Mouse (Mus musculus): ENCODE measurements at regions not wholly inside any gene's neighbourhood (a gene's known extent, or its start where the extent isn't known, plus 50 kb on each side); places are given as distances from the start of the nearest gene placed in this dataset.

- Histone ChIP-seq H3K27me3 (ENCODE audit: control insufficient read depth, insufficient read depth, low read length, poor library complexity, severe bottlenecking) (no peaks in the 10 kb centered on the region), H3K9me3 (replicated peaks; ENCODE audit: control insufficient read depth, insufficient read depth, low read length, poor library complexity, severe bottlenecking) (0 out of 2 replicates have a peak, but pooled peaks cover 3% of the 10 kb centered on the region), H3K4me1 (ENCODE audit: control insufficient read depth, insufficient read depth, low read length) (no peaks in the 10 kb centered on the region), H3K27ac (ENCODE audit: insufficient read depth, low read length) (no peak overlapping the region), H3K36me3 (ENCODE audit: control insufficient read depth, insufficient read depth, low read length, poor library complexity, severe bottlenecking) (no peaks in the 10 kb centered on the region), H3K9ac (ENCODE audit: low read depth, poor library complexity, severe bottlenecking) (no peak overlapping the region), H3K4me3 (ENCODE audit: low read depth, low read length) (no peak overlapping the region)
- TF ChIP-seq POLR2A (IDR thresholded peaks at IDR 0.05; ENCODE audit: insufficient read depth, low read length): no peak
Observed at GRCm38 (mm10) chr5:119418486-119418885, 252.0 kb upstream of the Tbx3 start.

GRCm38 (mm10) chr5:119427511-119428019, 242.9 kb upstream of the Tbx3 start:
- H3K27me3 ChIP-seq (ENCODE audit: control insufficient read depth, insufficient read depth, low read length, poor library complexity, severe bottlenecking): no peaks in the 10 kb centered on the region
- no peaks in the 10 kb centered on the region; the same call in 1 of the 2 replicates for H3K9me3 ChIP-seq (replicated peaks; ENCODE audit: control insufficient read depth, insufficient read depth, low read length, poor library complexity, severe bottlenecking)
- no peaks in the 10 kb centered on the region for H3K36me3 ChIP-seq (ENCODE audit: control insufficient read depth, insufficient read depth, low read length, poor library complexity, severe bottlenecking)
- H3K4me1 ChIP-seq (ENCODE audit: control insufficient read depth, insufficient read depth, low read length): no peaks in the 10 kb centered on the region
- no peak overlapping the region for H3K9ac ChIP-seq (ENCODE audit: low read depth, poor library complexity, severe bottlenecking)
- TF ChIP-seq POLR2A (IDR thresholded peaks at IDR 0.05; ENCODE audit: insufficient read depth, low read length) (no peak), CTCF (IDR thresholded peaks at IDR 0.05; ENCODE audit: low read depth, low read length) (no peak), EP300 (IDR thresholded peaks at IDR 0.05; ENCODE audit: insufficient read depth, low read depth, low read length) (no peak)
- no peak overlapping the region for H3K27ac ChIP-seq (ENCODE audit: insufficient read depth, low read length)
- H3K4me3 ChIP-seq (ENCODE audit: low read depth, low read length): no peak overlapping the region

- H3K4me3 ChIP-seq (ENCODE audit: low read depth, low read length): no peak overlapping the region
- no peak overlapping the region for H3K27ac ChIP-seq (ENCODE audit: insufficient read depth, low read length)
- no peaks in the 10 kb centered on the region for H3K4me1 ChIP-seq (ENCODE audit: control insufficient read depth, insufficient read depth, low read length)
- no peaks in the 10 kb centered on the region for H3K36me3 ChIP-seq (ENCODE audit: control insufficient read depth, insufficient read depth, low read length, poor library complexity, severe bottlenecking)
- H3K9ac ChIP-seq (ENCODE audit: low read depth, poor library complexity, severe bottlenecking): no peak overlapping the region
- no peak for TF ChIP-seq POLR2A (IDR thresholded peaks at IDR 0.05; ENCODE audit: insufficient read depth, low read length)
- no peak for TF ChIP-seq EP300 (IDR thresholded peaks at IDR 0.05; ENCODE audit: insufficient read depth, low read depth, low read length)
- no peak for TF ChIP-seq CTCF (IDR thresholded peaks at IDR 0.05; ENCODE audit: low read depth, low read length)
- H3K27me3 ChIP-seq (ENCODE audit: control insufficient read depth, insufficient read depth, low read length, poor library complexity, severe bottlenecking): no peaks in the 10 kb centered on the region
- H3K9me3 ChIP-seq (replicated peaks; ENCODE audit: control insufficient read depth, insufficient read depth, low read length, poor library complexity, severe bottlenecking): no peaks in the 10 kb centered on the region; the same call in 1 of the 2 replicates
Observed at GRCm38 (mm10) chr5:119431271-119431756, 239.2 kb upstream of the Tbx3 start.

- Histone ChIP-seq H3K36me3 (ENCODE audit: control insufficient read depth, insufficient read depth, low read length, poor library complexity, severe bottlenecking) (no peaks in the 10 kb centered on the region), H3K4me3 (ENCODE audit: low read depth, low read length) (no peak overlapping the region), H3K27me3 (ENCODE audit: control insufficient read depth, insufficient read depth, low read length, poor library complexity, severe bottlenecking) (no peaks in the 10 kb centered on the region), H3K9ac (ENCODE audit: low read depth, poor library complexity, severe bottlenecking) (no peak overlapping the region), H3K27ac (ENCODE audit: insufficient read depth, low read length) (no peak overlapping the region), H3K4me1 (ENCODE audit: control insufficient read depth, insufficient read depth, low read length) (no peaks in the 10 kb centered on the region), H3K9me3 (replicated peaks; ENCODE audit: control insufficient read depth, insufficient read depth, low read length, poor library complexity, severe bottlenecking) (no peaks in the 10 kb centered on the region; the same call in 1 of the 2 replicates)
- TF ChIP-seq CTCF (IDR thresholded peaks at IDR 0.05; ENCODE audit: low read depth, low read length): no peak
- no peak for TF ChIP-seq EP300 (IDR thresholded peaks at IDR 0.05; ENCODE audit: insufficient read depth, low read depth, low read length)
- TF ChIP-seq POLR2A (IDR thresholded peaks at IDR 0.05; ENCODE audit: insufficient read depth, low read length): no peak
Observed at GRCm38 (mm10) chr5:119434572-119434971, 235.9 kb upstream of the Tbx3 start.

GRCm38 (mm10) chr5:119448494-119448893, 222.0 kb upstream of the Tbx3 start:
- no peaks in the 10 kb centered on the region for H3K36me3 ChIP-seq (ENCODE audit: control insufficient read depth, insufficient read depth, low read length, poor library complexity, severe bottlenecking)
- no peak overlapping the region for H3K27ac ChIP-seq (ENCODE audit: insufficient read depth, low read length)
- H3K27me3 ChIP-seq (ENCODE audit: control insufficient read depth, insufficient read depth, low read length, poor library complexity, severe bottlenecking): no peaks in the 10 kb centered on the region
- TF ChIP-seq POLR2A (IDR thresholded peaks at IDR 0.05; ENCODE audit: insufficient read depth, low read length) (no peak), EP300 (IDR thresholded peaks at IDR 0.05; ENCODE audit: insufficient read depth, low read depth, low read length) (no peak), CTCF (IDR thresholded peaks at IDR 0.05; ENCODE audit: low read depth, low read length) (no peak)
- no peak overlapping the region for H3K9ac ChIP-seq (ENCODE audit: low read depth, poor library complexity, severe bottlenecking)
- H3K9me3 ChIP-seq (replicated peaks; ENCODE audit: control insufficient read depth, insufficient read depth, low read length, poor library complexity, severe bottlenecking): no peaks in the 10 kb centered on the region
- H3K4me1 ChIP-seq (ENCODE audit: control insufficient read depth, insufficient read depth, low read length): no peaks in the 10 kb centered on the region
- no peak overlapping the region for H3K4me3 ChIP-seq (ENCODE audit: low read depth, low read length)

GRCm38 (mm10) chr5:119449166-119449565, 221.3 kb upstream of the Tbx3 start:
- H3K36me3 ChIP-seq (ENCODE audit: control insufficient read depth, insufficient read depth, low read length, poor library complexity, severe bottlenecking): no peaks in the 10 kb centered on the region
- H3K9ac ChIP-seq (ENCODE audit: low read depth, poor library complexity, severe bottlenecking): no peak overlapping the region
- H3K4me3 ChIP-seq (ENCODE audit: low read depth, low read length): no peak overlapping the region
- no peaks in the 10 kb centered on the region for H3K9me3 ChIP-seq (replicated peaks; ENCODE audit: control insufficient read depth, insufficient read depth, low read length, poor library complexity, severe bottlenecking)
- no peak overlapping the region for H3K27ac ChIP-seq (ENCODE audit: insufficient read depth, low read length)
- H3K4me1 ChIP-seq (ENCODE audit: control insufficient read depth, insufficient read depth, low read length): no peaks in the 10 kb centered on the region
- TF ChIP-seq CTCF (IDR thresholded peaks at IDR 0.05; ENCODE audit: low read depth, low read length) (no peak), EP300 (IDR thresholded peaks at IDR 0.05; ENCODE audit: insufficient read depth, low read depth, low read length) (no peak), POLR2A (IDR thresholded peaks at IDR 0.05; ENCODE audit: insufficient read depth, low read length) (no peak)
- H3K27me3 ChIP-seq (ENCODE audit: control insufficient read depth, insufficient read depth, low read length, poor library complexity, severe bottlenecking): no peaks in the 10 kb centered on the region

All from ES-Bruce4 (cell line).